Mouse (Mus musculus) liver, embryonic 14.5 days (tissue): ENCODE results near the gene Creb3l2.

Source experiments
- CTCF ChIP-seq: IDR thresholded peaks from 2 replicates; pipeline ENCODE4 v1.5.1; 2016; ENCODE audit warnings: antibody characterized with exemption, low read depth, control low read depth
- EP300 ChIP-seq: IDR thresholded peaks from 2 replicates; pipeline ENCODE4 v1.6.1; 2016; ENCODE audit warnings: antibody characterized with exemption, low read depth

- TF ChIP-seq CTCF (no peak), EP300 (no peak)
These were observed 149.9 kb downstream of the Creb3l2 start for GRCm38 (mm10) chr6:37292068-37292467.
